Mouse (Mus musculus) right cerebral cortex, postnatal 10 days (tissue): Measurements from ENCODE around the gene Lin28a.
A peak's percentile ranks its signal among the peaks of the same experiment; 100 is the strongest.

ENCODE experiments used
- DNase-seq, 2 experiments: peaks; one replicate each; pipeline ENCODE4 v3.0.0; 2021; ENCODE audit warnings: low spot score in 2 of 2

Lin28a gene

GRCm38 (mm10) chr4:134018779-134019145 is at the start of gene Lin28a:
Lin28a (minus strand) TSS chr4:134018841.
- no peak for DNase-seq

DNA sequence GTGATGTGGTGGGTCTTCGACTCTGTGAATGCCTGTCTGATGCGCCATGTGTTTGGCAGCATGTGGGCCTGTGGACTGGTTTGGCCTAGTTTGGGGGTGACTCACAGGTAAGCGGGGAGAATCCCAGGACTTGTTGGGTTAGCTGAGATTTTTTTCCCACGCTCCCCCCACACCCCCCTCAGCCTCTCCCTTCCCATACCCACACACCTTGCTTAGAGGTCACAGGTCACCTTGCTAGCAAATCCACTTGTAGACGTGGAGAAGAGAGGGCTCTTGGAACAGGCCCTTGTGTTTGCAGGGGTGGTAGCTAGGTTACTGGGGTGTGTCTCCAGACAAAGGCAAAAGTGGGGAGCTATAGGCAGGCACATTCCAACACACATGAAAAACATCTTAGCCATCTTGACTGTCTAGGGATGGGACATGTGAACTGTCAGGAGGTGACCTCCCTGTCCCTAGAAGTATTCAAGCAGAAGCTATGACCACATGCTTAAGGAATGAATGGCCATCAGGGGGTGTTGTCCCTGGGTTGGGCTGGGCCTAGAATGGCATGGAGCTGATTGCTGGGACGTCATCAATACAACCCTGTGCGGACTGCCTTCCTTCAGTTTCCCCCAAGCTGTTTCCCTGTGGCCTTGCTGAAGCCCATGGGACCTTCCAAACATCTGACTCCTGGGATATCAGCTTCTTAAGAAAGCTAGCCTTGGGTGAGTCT is 49.3 kb upstream of the Lin28a start:
- DNase-seq = no peak

DNA sequence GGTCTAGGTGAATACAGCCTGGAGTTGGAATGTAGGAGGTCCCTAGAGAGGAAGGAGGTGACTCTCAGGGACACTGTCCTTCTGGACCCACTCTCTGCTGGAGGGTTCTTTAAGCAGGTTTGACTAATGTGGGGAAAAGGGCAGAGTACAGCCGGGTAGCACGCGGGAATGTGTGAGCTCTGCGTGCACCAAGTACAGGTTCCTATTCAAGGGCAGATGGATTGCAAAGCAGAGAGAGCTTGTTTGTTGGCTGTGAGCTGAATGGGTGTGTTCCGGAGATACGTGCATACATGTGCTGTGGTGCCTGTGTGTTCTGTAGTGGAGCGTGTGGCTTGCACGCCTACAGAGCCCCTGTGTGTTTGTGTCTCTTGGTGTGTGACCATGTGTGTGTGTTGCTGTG is 48.7 kb upstream of the Lin28a start:
- DNase-seq = no peak

DNA sequence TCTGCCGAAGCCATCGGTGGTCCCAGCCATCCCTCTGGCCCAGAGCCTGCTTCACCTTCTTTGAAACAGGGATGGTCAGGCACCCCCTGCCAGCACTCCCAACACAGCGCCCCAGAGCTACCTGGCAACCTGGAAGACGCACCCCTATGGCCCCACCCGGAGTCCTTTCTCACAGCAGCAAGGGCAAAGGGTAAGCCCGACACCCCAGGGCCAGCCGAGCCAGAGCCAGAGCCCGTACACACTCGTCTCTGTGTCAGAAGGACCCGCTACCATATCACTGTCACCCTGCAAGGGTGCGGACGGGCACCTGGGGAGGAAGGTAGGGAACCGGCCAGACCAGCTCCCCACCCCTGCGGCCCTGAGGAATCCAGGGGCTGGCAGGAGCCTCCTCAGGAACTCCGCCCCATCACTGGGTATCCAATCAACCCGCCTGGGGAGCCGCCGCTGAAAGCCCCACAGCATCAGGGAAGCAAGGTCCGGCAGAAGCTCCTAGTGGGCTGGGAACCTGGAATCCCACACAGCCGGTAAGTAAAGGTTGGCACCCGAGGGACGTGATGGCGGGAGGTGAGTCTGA is 46.9 kb upstream of the Lin28a start:
- no peak for DNase-seq

- DNase-seq = no peak
Observed at GRCm38 (mm10) chr4:134062561-134062960, 43.9 kb upstream of the Lin28a start.

DNA sequence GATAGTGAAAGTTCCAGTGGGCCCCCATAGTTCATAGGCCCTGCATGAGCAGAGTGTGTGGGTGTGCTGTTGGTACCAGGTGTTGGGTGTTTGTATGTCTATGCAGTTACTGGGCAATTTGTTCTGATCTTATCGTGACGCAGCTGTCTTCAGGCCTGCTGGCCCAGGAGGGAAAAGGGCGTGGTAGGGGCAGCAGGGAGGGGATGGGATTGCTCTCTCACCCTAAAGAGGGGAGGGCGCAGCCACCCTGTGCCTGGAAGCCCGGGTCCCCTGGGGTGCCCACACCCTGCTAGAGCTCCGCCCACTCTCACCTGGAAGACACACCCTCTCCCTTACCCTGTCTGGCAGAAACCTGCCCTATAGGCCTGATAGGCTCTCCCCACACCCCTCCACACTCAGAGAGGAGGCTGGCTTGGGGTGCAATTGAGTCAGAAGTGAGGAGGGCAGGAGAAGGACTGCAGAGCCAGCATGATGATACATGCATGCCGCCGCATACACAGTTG is 43.4 kb upstream of the Lin28a start:
- DNase-seq = no peak

- no peak for DNase-seq
Observed at GRCm38 (mm10) chr4:134061166-134061830, 42.7 kb upstream of the Lin28a start.

DNA sequence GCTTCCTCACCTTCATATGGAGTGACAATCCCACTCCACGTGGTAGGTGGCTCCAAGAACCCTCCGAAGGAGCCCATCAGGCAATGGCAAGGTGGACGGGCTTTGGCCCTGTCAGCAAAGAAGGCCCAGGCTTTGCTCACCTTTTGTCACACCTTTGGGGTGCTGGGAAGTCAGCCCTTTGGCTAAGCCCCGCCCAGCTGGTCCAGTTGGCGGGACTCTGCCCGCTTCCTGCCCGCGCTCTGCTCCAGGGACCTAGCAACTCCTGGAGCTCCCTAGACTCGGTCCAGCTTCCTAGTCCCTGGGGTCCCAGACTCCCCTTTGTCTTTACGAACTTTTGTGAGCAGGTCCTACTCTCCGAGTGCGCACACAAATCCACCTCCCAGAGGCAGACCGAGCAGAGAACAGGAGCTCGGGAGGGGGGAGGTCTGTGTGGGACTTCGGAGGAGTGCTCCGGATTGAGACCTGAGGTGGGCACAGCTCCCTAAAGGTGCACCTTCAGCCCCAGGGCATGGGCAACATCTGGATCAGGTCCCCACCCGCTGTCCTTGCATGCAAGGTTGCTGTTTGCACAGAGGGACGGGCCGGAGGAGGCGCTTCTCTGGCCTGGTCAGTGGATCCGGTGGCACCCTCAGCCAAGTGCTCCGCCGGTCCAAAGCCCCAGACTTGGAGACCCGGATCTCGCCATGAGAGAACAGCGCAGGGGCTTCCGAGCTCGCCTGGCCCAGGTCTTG is 41.7 kb upstream of the Lin28a start, which contains the start of gene Crybg2:
Crybg2 (plus strand) TSS at position 681 of the 731 bp plus-strand sequence.
- no peak for DNase-seq

- DNase-seq = no peak
Observed at GRCm38 (mm10) chr4:134058908-134059307, 40.3 kb upstream of the Lin28a start.

DNA sequence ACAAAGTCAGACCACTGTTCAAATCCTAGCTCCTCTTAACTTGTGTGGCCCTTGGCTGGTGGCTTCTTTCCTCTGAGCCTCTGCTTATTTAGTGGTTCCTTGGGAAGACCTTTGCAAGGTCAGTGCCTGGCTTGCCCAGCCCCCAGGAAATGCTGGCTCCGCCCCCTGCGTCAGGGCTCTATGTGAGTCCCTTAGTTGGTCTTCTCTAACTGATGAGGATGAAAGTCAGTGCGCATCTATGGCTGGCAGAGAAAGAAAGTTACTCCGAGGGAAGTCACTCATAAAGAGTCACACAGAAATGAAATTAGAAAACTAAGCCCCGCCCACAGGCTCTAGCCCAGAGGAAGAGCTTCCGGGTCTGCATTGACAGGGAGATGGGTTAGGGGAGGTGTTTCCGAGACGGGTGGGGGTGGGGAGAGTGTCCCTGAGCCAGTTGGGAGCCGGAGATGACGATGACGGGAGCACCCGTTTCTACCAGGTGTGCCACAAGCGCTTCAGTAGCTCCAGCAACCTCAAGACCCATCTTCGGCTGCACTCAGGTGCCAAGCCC is 39.6 kb upstream of the Lin28a start:
- no peak for DNase-seq

DNA sequence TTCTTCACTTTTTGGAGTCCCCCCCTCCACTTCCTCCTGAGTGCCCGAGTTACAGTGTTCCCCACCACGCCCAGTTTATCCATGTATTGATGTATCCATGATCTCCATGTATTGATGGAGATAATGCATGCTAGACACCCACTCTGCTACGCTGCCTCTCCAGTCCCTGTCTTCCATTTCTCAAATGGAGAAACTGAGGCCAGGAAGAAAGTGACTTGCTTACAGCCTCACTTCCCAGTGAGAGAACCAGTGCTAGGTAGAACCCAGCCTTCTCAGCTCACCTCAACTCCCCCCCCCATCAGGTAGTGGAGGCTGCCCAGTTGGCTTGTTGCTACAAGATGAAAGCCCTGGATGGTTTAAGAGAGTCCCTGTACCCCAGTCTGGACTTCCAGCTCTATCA is 34.9 kb upstream of the Lin28a start, which contains the start of gene Zfp683:
Zfp683 (plus strand) TSS at position 301 of the 400 bp plus-strand sequence.
- no peak for DNase-seq

GRCm38 (mm10) chr4:134052560-134052959 is 33.9 kb upstream of the Lin28a start:
- peak; percentile 48 to 72 for DNase-seq

GRCm38 (mm10) chr4:134051912-134052311 is 33.3 kb upstream of the Lin28a start:
- no peak for DNase-seq

DNA sequence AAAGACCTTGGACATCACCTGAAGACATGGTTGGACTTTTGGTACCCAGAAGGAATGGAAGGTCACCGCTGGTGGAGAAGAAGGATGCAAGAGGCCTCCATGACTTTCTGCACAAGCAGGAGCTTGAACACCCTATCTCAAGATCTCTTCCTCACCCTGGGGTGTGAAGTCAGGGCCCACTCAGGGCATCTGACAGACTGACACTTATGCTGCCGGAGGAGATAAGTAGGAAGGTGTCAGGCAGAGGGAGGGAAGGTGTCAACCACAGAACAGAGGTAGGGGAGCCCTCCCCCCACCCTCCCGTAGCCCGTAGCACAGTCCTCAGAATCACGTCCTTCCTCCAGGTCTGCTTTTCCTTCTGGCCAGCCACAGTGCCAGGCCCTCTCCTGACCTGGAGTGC is 29.0 kb upstream of the Lin28a start:
- DNase-seq = no peak

GRCm38 (mm10) chr4:134043041-134043440 is 24.4 kb upstream of the Lin28a start:
- DNase-seq = no peak

GRCm38 (mm10) chr4:134041317-134042123 is 22.9 kb upstream of the Lin28a start:
- DNase-seq = peak in 1 of 2 experiments; percentile 45

DNA sequence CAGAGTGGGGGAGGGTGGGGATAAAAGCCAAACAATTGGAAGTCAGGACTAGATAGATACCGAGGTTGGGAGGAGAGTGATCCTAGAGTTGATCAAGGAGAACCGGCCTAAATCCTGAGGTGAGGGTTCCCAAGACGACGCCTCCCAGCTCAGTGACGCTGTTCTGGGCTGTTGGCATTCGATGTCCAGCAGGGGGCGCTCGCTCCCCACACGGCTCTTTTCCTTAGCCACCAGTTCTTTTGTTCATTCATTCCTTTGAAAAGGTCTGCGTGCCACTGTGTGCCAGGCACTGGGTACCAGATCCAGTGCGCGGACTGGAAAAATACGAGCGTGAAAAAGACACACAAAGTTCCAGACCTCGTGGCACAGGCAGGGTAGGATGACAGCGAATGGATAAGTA is 17.3 kb upstream of the Lin28a start:
- DNase-seq = peak; percentile 81 to 88

GRCm38 (mm10) chr4:134025802-134026201 is 7.2 kb upstream of the Lin28a start:
- DNase-seq = no peak

DNA sequence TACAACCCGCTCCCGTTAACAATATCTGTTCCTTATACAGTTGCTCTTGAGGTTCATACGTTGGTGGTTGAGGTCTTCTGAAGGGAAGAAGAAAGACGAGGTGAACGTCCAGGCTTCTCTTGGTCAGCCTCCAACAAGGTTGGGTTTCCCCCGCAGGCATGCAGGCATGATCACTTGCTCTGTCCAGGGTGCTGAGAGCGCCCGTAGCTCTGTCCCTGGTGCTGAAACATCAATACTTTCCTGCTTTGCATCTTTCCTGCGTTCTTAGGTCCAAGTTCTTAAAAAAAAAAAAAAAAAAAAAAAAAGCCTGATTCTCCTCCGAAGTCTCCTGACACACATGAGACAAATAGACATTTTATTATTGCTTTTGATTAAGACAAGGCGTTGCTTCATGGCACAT is 2.0 kb upstream of the Lin28a start:
- DNase-seq = no peak

GRCm38 (mm10) chr4:134019641-134020351 is 1.2 kb upstream of the Lin28a start:
- DNase-seq = no peak
